Mouse (Mus musculus): Measurements from ENCODE around the gene Fam84b. TPM values are rescaled to one million over a fixed set of nuclear protein-coding genes. Genes with fewer than 3 reads are reported as not detected.

Fam84b gene
- polyA plus RNA-seq, 1 experiment: 8.1 TPM

DNA sequence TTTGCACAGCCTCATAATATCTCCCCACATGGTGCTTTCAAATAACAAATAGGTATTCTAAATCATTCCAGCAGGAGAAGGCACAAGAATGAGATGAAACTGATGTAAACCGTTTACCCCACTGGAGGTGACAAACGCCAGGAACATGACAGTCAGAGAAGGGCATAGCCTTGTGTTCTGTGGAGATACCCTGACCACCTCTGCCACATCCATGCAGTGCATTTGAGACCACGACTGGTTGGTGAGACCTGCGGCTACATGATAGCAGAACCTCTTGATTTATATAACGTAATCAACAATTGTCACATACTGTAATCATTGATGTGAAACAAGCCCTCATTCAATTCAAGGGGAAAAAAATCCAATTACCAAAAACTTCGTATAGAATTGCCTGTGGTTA is 22.1 kb upstream of the Fam84b start:
- no peaks in the 10 kb centered on the region for H3K36me3 ChIP-seq (ENCODE audit: control insufficient read depth, insufficient read depth, low read length, poor library complexity, severe bottlenecking)

DNA sequence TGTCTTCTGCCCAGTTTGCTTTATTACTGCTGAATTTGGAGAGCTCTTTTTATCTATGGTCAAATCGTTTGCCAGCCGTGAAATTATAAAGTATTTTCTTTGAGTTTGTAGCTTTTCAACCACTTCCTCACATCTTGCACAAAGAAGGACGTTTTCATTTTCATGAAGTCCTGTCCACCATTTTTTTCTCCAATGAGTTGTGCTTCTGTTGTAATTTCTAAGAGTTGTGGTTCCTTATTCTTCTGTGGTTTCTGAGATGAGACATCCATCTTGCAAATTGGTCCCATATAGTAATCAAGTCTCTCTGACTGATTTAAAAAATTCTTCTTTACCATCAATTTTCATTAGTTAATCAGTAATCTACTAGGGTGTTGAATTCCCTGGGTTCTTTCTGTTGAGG is 8.8 kb upstream of the Fam84b start:
- H3K4me1 ChIP-seq (ENCODE audit: control insufficient read depth, insufficient read depth, low read length): no peaks in the 10 kb centered on the region
- TF ChIP-seq CTCF (IDR thresholded peaks at IDR 0.05; ENCODE audit: low read depth, low read length): no peak
- H3K9ac ChIP-seq (ENCODE audit: low read depth, poor library complexity, severe bottlenecking): no peak overlapping the region
- H3K27me3 ChIP-seq (ENCODE audit: control insufficient read depth, insufficient read depth, low read length, poor library complexity, severe bottlenecking): no peaks in the 10 kb centered on the region
- H3K4me3 ChIP-seq (ENCODE audit: low read depth, low read length): no peak overlapping the region
- no peaks in the 10 kb centered on the region for H3K36me3 ChIP-seq (ENCODE audit: control insufficient read depth, insufficient read depth, low read length, poor library complexity, severe bottlenecking)
- no peak overlapping the region for H3K27ac ChIP-seq (ENCODE audit: insufficient read depth, low read length)
- H3K9me3 ChIP-seq (replicated peaks; ENCODE audit: control insufficient read depth, insufficient read depth, low read length, poor library complexity, severe bottlenecking): no peaks in the 10 kb centered on the region

More for the DNA sequence above, 22.1 kb upstream of the Fam84b start:
- no peak overlapping the region for H3K9ac ChIP-seq (ENCODE audit: low read depth, poor library complexity, severe bottlenecking)
- no peaks in the 10 kb centered on the region for H3K9me3 ChIP-seq (replicated peaks; ENCODE audit: control insufficient read depth, insufficient read depth, low read length, poor library complexity, severe bottlenecking)
- H3K4me3 ChIP-seq (ENCODE audit: low read depth, low read length): no peak overlapping the region
- TF ChIP-seq POLR2A (IDR thresholded peaks at IDR 0.05; ENCODE audit: insufficient read depth, low read length): no peak
- TF ChIP-seq CTCF (IDR thresholded peaks at IDR 0.05; ENCODE audit: low read depth, low read length): no peak
- no peak for TF ChIP-seq EP300 (IDR thresholded peaks at IDR 0.05; ENCODE audit: insufficient read depth, low read depth, low read length)
- no peaks in the 10 kb centered on the region; the same call in 1 of the 2 replicates for H3K27me3 ChIP-seq (ENCODE audit: control insufficient read depth, insufficient read depth, low read length, poor library complexity, severe bottlenecking)
- H3K27ac ChIP-seq (ENCODE audit: insufficient read depth, low read length): no peak overlapping the region
- no peaks in the 10 kb centered on the region for H3K4me1 ChIP-seq (ENCODE audit: control insufficient read depth, insufficient read depth, low read length)

DNA sequence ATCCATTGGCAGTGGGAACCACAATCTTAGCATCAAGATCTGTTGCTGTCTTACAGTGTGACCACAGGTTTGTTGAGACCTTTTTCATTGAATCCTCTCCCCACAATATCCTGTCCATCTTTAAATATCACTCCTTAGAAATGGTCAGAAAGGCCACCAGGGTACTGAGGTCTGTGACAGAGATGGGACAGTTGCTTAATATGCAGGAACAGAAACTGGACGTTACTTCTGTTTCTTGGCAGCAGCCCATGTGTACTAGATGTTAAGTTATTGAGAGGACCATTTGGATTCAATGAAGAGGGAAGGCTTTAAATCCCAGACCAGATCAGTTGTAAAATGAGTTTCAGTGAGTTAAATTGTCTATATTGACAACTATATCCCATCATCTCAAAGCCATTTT is 1.5 kb upstream of the Fam84b start:
- Histone ChIP-seq H3K9ac (ENCODE audit: low read depth, poor library complexity, severe bottlenecking) (no peak overlapping the region), H3K36me3 (ENCODE audit: control insufficient read depth, insufficient read depth, low read length, poor library complexity, severe bottlenecking) (no peaks in the 10 kb centered on the region), H3K27ac (ENCODE audit: insufficient read depth, low read length) (no peak overlapping the region), H3K27me3 (ENCODE audit: control insufficient read depth, insufficient read depth, low read length, poor library complexity, severe bottlenecking) (no peaks in the 10 kb centered on the region), H3K4me3 (ENCODE audit: low read depth, low read length) (no peak overlapping the region), H3K4me1 (ENCODE audit: control insufficient read depth, insufficient read depth, low read length) (no peaks in the 10 kb centered on the region), H3K9me3 (replicated peaks; ENCODE audit: control insufficient read depth, insufficient read depth, low read length, poor library complexity, severe bottlenecking) (no peaks in the 10 kb centered on the region)
- TF ChIP-seq EP300 (IDR thresholded peaks at IDR 0.05; ENCODE audit: insufficient read depth, low read depth, low read length): no peak
- no peak for TF ChIP-seq CTCF (IDR thresholded peaks at IDR 0.05; ENCODE audit: low read depth, low read length)
- no peak for TF ChIP-seq POLR2A (IDR thresholded peaks at IDR 0.05; ENCODE audit: insufficient read depth, low read length)

GRCm38 (mm10) chr15:60854151-60854550 is 573 bp upstream of the Fam84b start:
- no peak overlapping the region for H3K9ac ChIP-seq (ENCODE audit: low read depth, poor library complexity, severe bottlenecking)
- no peaks in the 10 kb centered on the region for H3K9me3 ChIP-seq (replicated peaks; ENCODE audit: control insufficient read depth, insufficient read depth, low read length, poor library complexity, severe bottlenecking)
- no peaks in the 10 kb centered on the region for H3K36me3 ChIP-seq (ENCODE audit: control insufficient read depth, insufficient read depth, low read length, poor library complexity, severe bottlenecking)
- no peaks in the 10 kb centered on the region for H3K4me1 ChIP-seq (ENCODE audit: control insufficient read depth, insufficient read depth, low read length)
- TF ChIP-seq EP300 (IDR thresholded peaks at IDR 0.05; ENCODE audit: insufficient read depth, low read depth, low read length) (no peak), CTCF (IDR thresholded peaks at IDR 0.05; ENCODE audit: low read depth, low read length) (no peak), POLR2A (IDR thresholded peaks at IDR 0.05; ENCODE audit: insufficient read depth, low read length) (no peak)
- no peak overlapping the region for H3K4me3 ChIP-seq (ENCODE audit: low read depth, low read length)
- no peak overlapping the region for H3K27ac ChIP-seq (ENCODE audit: insufficient read depth, low read length)
- no peaks in the 10 kb centered on the region for H3K27me3 ChIP-seq (ENCODE audit: control insufficient read depth, insufficient read depth, low read length, poor library complexity, severe bottlenecking)

DNA sequence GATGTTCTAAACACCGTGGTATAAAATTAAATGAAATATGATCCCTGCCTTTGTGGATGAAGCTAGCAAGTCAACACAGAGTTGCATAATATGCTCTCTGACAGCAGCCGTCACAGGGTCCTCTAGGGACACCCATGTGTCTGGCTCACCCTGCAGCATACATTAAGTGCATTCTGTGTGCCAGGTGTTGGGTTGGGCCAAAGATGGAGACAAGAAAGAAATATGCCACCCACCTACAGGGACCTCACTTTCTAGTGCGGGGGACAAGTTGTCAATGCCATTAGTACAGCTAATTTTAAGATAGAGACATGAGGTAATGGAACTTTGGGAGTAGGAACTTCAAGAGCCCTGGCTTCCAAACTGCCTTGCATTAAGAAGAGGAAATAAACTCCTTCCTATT is 4.9 kb downstream of the Fam84b start:
- Histone ChIP-seq H3K4me3 (ENCODE audit: low read depth, low read length) (no peak overlapping the region), H3K27ac (ENCODE audit: insufficient read depth, low read length) (no peak overlapping the region), H3K4me1 (ENCODE audit: control insufficient read depth, insufficient read depth, low read length) (no peaks in the 10 kb centered on the region), H3K27me3 (ENCODE audit: control insufficient read depth, insufficient read depth, low read length, poor library complexity, severe bottlenecking) (no peaks in the 10 kb centered on the region), H3K36me3 (ENCODE audit: control insufficient read depth, insufficient read depth, low read length, poor library complexity, severe bottlenecking) (no peaks in the 10 kb centered on the region), H3K9me3 (replicated peaks; ENCODE audit: control insufficient read depth, insufficient read depth, low read length, poor library complexity, severe bottlenecking) (no peaks in the 10 kb centered on the region), H3K9ac (ENCODE audit: low read depth, poor library complexity, severe bottlenecking) (no peak overlapping the region)
- TF ChIP-seq EP300 (IDR thresholded peaks at IDR 0.05; ENCODE audit: insufficient read depth, low read depth, low read length) (no peak), POLR2A (IDR thresholded peaks at IDR 0.05; ENCODE audit: insufficient read depth, low read length) (no peak), CTCF (IDR thresholded peaks at IDR 0.05; ENCODE audit: low read depth, low read length) (no peak)

- Histone ChIP-seq H3K27me3 (ENCODE audit: control insufficient read depth, insufficient read depth, low read length, poor library complexity, severe bottlenecking) (no peaks in the 10 kb centered on the region), H3K4me1 (ENCODE audit: control insufficient read depth, insufficient read depth, low read length) (no peaks in the 10 kb centered on the region), H3K36me3 (ENCODE audit: control insufficient read depth, insufficient read depth, low read length, poor library complexity, severe bottlenecking) (no peaks in the 10 kb centered on the region), H3K27ac (ENCODE audit: insufficient read depth, low read length) (no peak overlapping the region), H3K9me3 (replicated peaks; ENCODE audit: control insufficient read depth, insufficient read depth, low read length, poor library complexity, severe bottlenecking) (no peaks in the 10 kb centered on the region), H3K9ac (ENCODE audit: low read depth, poor library complexity, severe bottlenecking) (no peak overlapping the region), H3K4me3 (ENCODE audit: low read depth, low read length) (no peak overlapping the region)
- no peak for TF ChIP-seq CTCF (IDR thresholded peaks at IDR 0.05; ENCODE audit: low read depth, low read length)
- TF ChIP-seq POLR2A (IDR thresholded peaks at IDR 0.05; ENCODE audit: insufficient read depth, low read length): no peak
- no peak for TF ChIP-seq EP300 (IDR thresholded peaks at IDR 0.05; ENCODE audit: insufficient read depth, low read depth, low read length)
Observed at GRCm38 (mm10) chr15:60846291-60846690, 7.3 kb downstream of the Fam84b start.

Measured in ES-Bruce4 (cell line).